Mouse (Mus musculus) lung, adult 2 months (tissue): Measurements from ENCODE around the gene Sez6.

ENCODE experiments used
- CTCF ChIP-seq: fragments of 200-500 bp; IDR thresholded peaks from 2 replicates; pipeline ENCODE4 v1.5.1; 2011; ENCODE audit warnings: mild to moderate bottlenecking, low read length, control low read depth; ENCODE audit not compliant: insufficient read depth
- POLR2A ChIP-seq: fragments of 200-500 bp; IDR thresholded peaks from 2 replicates; pipeline ENCODE4 v1.6.1; 2011; ENCODE audit warnings: low read depth, mild to moderate bottlenecking, control low read depth, low read length, borderline replicate concordance; ENCODE audit errors: extremely low read depth

DNA sequence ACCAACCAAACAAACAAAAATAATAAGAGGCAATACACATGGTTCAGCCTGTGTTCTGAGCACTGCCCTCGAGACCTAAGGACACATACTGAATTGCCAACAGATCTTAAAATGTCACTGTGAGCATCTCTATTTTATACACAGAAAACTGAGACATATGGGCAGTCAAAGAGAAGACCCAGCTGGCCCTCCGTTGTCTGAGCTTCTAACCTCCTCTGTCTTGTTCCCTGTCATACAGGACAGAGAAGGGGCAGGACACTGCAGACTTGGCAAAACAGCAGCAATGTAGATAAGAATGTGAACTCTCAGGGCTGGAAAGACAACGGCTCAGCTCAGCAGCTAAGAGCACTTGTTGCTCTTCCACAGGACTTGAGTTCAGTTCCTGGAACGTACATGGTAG is 22.1 kb upstream of the Sez6 start:
- TF ChIP-seq POLR2A = no peak
- TF ChIP-seq CTCF = no peak
